Mouse (Mus musculus) 3134 (cell line): ENCODE data around the gene Lrrn3.

Experiments
- DNase-seq: peaks from one replicate; pipeline ENCODE4 v3.0.0-alpha.2; 2011; ENCODE audit warnings: low spot score; ENCODE audit not compliant: insufficient read length; ENCODE audit errors: extremely low read depth

The Lrrn3 gene

GRCm38 (mm10) chr12:41436206-41436985 is 49.8 kb downstream of the Lrrn3 start:
- no peak for DNase-seq

DNA sequence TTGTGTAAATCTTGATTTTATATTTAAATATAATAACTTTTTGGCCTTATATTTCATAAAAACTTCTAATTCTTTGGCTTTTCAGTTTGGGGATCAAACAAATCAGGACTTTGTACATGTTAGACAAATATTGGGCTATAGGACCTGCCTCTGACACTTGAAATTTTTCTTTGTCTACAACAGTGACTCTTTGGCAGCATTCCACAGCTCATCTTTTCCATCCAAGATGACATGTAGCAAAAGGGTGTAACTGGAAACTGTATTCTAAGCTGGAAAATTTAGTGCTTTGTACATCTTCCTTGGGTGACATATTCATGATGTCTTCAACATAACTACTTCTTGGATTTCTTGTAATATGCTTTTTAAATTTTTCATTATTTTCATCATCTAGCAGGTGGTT is 57.4 kb downstream of the Lrrn3 start:
- no peak for DNase-seq

- DNase-seq: no peak
Observed at GRCm38 (mm10) chr12:41427464-41427863, 58.8 kb downstream of the Lrrn3 start.

DNA sequence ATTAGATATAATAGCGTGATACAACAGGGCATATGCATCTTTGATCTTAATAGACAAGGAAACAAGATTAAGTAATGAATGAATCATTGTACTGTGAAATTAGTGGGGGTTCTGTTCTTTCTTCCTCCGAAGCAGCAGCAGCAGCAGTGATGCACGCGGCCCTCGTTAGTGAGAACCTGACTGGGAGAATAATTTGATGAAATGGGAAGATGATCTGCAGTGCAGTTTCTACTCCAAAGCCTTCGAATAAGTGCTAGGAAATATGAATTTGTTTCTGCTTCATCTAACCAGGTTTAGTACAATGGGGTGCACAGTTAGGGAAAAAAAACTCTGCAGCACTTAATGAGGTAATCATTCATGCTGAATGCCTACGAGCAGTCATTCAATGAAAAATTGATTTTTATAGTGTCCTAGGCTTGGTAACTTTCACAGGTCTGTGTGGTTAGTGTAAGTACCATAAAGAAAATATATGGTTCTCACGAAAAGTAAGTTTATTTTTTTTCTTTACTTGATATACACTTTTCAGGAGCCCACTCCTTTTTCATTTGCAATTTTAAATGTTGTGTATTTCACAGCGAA is 61.0 kb downstream of the Lrrn3 start:
- no peak for DNase-seq

- no peak for DNase-seq
Observed at GRCm38 (mm10) chr12:41417961-41418360, 68.3 kb downstream of the Lrrn3 start.

DNA sequence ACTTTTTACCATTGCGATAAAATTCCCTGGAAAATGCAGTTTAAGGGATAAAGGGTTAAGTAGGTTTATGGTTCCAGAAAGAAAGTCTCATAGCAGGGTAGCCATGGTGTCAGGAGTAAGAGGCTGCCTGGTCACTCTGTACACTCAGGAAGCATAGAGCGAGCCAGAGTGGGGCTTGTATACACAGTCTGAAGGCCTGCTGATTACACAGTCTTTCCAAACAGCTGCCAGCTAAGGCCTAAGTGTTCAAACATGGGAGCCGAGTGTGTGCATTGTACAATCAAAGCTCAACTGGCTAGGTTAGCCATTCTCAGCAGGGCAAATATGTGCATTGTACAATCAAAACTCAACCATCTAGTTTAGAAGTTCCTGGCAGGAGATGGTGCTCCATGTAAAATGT is 69.1 kb downstream of the Lrrn3 start:
- DNase-seq: no peak

GRCm38 (mm10) chr12:41416635-41417034 is 69.6 kb downstream of the Lrrn3 start:
- DNase-seq: no peak

DNA sequence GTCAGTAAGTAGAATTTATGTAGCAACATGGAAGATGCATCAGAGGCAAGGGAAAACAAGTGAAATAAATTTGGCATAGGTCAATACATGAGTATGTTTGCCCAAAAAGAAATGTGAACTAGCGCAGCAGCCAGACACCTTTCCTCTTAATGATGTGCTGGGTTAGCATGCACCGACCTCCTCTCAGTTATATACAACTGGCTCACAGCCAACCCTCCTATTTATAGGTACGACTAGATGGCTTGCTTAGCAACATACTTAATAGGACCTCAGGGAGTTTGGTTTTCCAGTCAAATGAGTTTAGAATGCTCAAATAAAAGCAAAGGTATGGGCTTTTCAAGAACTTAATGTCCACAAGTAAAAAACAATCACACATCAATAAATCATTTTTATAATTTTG is 76.8 kb downstream of the Lrrn3 start:
- no peak for DNase-seq

- no peak for DNase-seq
Observed at GRCm38 (mm10) chr12:41401923-41402322, 84.3 kb downstream of the Lrrn3 start.
